Mouse (Mus musculus) adipocyte (in vitro differentiated cells): ENCODE measurements around the gene Gm21721.
"Not testable (repeated sequence)": the region's sequence is repeated elsewhere in the genome, so short reads cannot be mapped to it uniquely, and the experiment has no call there.

Experiments used
- DNase-seq: peaks from one replicate; pipeline ENCODE4 v3.0.0-alpha.2; 2016; ENCODE audit warnings: low spot score

Gm21721 gene

GRCm38 (mm10) chrY:9202090-9202489 lies at the start of gene Gm21721:
TSS of gene Gm21721 (minus strand) at chrY:9202190.
- DNase-seq = not testable (repeated sequence)
